Mouse (Mus musculus) lung, adult 2 months (tissue): ENCODE data around the gene Phlda2. TPM values are rescaled to one million over a fixed set of nuclear protein-coding genes. Genes with fewer than 3 reads are reported as not detected.

ENCODE experiments used
- DNase-seq: peaks from one replicate; pipeline ENCODE4 v3.0.0; 2022
- H3K4me1 ChIP-seq: fragments of 200-500 bp; 2 replicates; pipeline ENCODE4 v1.6.1; 2011; ENCODE audit warnings: low read length; ENCODE audit not compliant: control insufficient read depth, insufficient read depth
- H3K4me3 ChIP-seq: fragments of 200-500 bp; replicated peaks from 2 replicates; pipeline ENCODE3; 2011; ENCODE audit warnings: low read depth, mild to moderate bottlenecking, control low read depth, low read length; ENCODE audit errors: extremely low read depth
- CTCF ChIP-seq: fragments of 200-500 bp; IDR thresholded peaks from 2 replicates; pipeline ENCODE4 v1.5.1; 2011; ENCODE audit warnings: mild to moderate bottlenecking, low read length, control low read depth; ENCODE audit not compliant: insufficient read depth
- POLR2A ChIP-seq: fragments of 200-500 bp; IDR thresholded peaks from 2 replicates; pipeline ENCODE4 v1.6.1; 2011; ENCODE audit warnings: low read depth, mild to moderate bottlenecking, control low read depth, low read length, borderline replicate concordance; ENCODE audit errors: extremely low read depth
- WGBS: fragments of 180-500 bp; shearing (Covaris S2); methylation state at CpG from one replicate; pipeline ENCODE4 v1.1.7; 2018; 5-methylcytosine and 5-hydroxymethylcytosine counted together
- polyA plus RNA-seq: library from polyadenylated mRNA; depleted of rRNA; stranded (reverse); fragments of >200 nt; gene quantifications from 2 replicates; pipeline ENCODE4 v1.2.3, GENCODE M21; 2012

Phlda2 gene
- polyA plus RNA-seq, 1 experiment = 6.1 TPM

- peaks cover 9% of the 10 kb centered on the region for H3K4me1 ChIP-seq
- no peak overlapping the region for H3K4me3 ChIP-seq
- DNase-seq = no peak
- WGBS = 78% methylated on average over 2 of the region's 2 CpGs
- TF ChIP-seq POLR2A (no peak), CTCF (no peak)
Measured at GRCm38 (mm10) chr7:143505411-143505810, 2.5 kb upstream of the Phlda2 start.

- H3K4me3 ChIP-seq = no peak overlapping the region
- no peak for TF ChIP-seq POLR2A
- no peak for TF ChIP-seq CTCF
- no peak for DNase-seq
- 75% methylated on average over 6 of the region's 6 CpGs for WGBS
- peaks cover 9% of the 10 kb centered on the region for H3K4me1 ChIP-seq
Measured at GRCm38 (mm10) chr7:143503926-143504325, 976 bp upstream of the Phlda2 start.

GRCm38 (mm10) chr7:143501643-143502417 lies 1.1 kb downstream of the Phlda2 start:
- WGBS = 3% methylated on average over 55 of the region's 55 CpGs
- no peak for TF ChIP-seq POLR2A
- no peak for TF ChIP-seq CTCF
- peak overlapping the region; percentile 66 for H3K4me3 ChIP-seq
- H3K4me1 ChIP-seq = peaks cover 9% of the 10 kb centered on the region
- peak; percentile 69 for DNase-seq

GRCm38 (mm10) chr7:143500912-143501311 lies 2.0 kb downstream of the Phlda2 start:
- DNase-seq = peak; percentile 12
- Histone ChIP-seq H3K4me1 (peaks cover 9% of the 10 kb centered on the region), H3K4me3 (no peak overlapping the region)
- WGBS = 37% methylated on average over 2 of the region's 2 CpGs
- TF ChIP-seq POLR2A (no peak), CTCF (no peak)

GRCm38 (mm10) chr7:143498584-143498983 lies 4.4 kb downstream of the Phlda2 start:
- Histone ChIP-seq H3K4me3 (no peak overlapping the region), H3K4me1 (peaks cover 9% of the 10 kb centered on the region)
- WGBS = 97% methylated on average over 4 of the region's 4 CpGs
- DNase-seq = no peak
- TF ChIP-seq CTCF (no peak), POLR2A (no peak)

- Histone ChIP-seq H3K4me3 (no peak overlapping the region), H3K4me1 (no peaks in the 10 kb centered on the region)
- 64% methylated on average over 8 of the region's 8 CpGs for WGBS
- DNase-seq = no peak
- TF ChIP-seq CTCF (no peak), POLR2A (no peak)
Measured at GRCm38 (mm10) chr7:143495104-143495961, 7.6 kb downstream of the Phlda2 start.

GRCm38 (mm10) chr7:143493616-143494126 lies 9.3 kb downstream of the Phlda2 start:
- Histone ChIP-seq H3K4me3 (no peak overlapping the region), H3K4me1 (no peaks in the 10 kb centered on the region)
- 67% methylated on average over 6 of the region's 6 CpGs for WGBS
- no peak for DNase-seq
- no peak for TF ChIP-seq POLR2A
- TF ChIP-seq CTCF = no peak

- Histone ChIP-seq H3K4me3 (no peak overlapping the region), H3K4me1 (no peaks in the 10 kb centered on the region)
- TF ChIP-seq POLR2A = no peak
- WGBS = 84% methylated on average over 6 of the region's 6 CpGs
- no peak for DNase-seq
Measured at GRCm38 (mm10) chr7:143489735-143490134, 13.2 kb downstream of the Phlda2 start.

GRCm38 (mm10) chr7:143482541-143482940 lies 20.4 kb downstream of the Phlda2 start:
- DNase-seq = no peak
- TF ChIP-seq POLR2A (no peak), CTCF (no peak)
- 14% methylated on average over 6 of the region's 6 CpGs for WGBS
- H3K4me1 ChIP-seq = no peaks in the 10 kb centered on the region
- no peak overlapping the region for H3K4me3 ChIP-seq
